Mouse (Mus musculus) heart, embryonic 13.5 days (tissue): ENCODE measurements at regions not wholly inside any gene's neighbourhood (a gene's known extent, or its start where the extent isn't known, plus 50 kb on each side); places are given as distances from the start of the nearest gene placed in this dataset.

Experiments used
- ATAC-seq: fragments of 200-750 bp; cut with Nextera tagmentation; 2 replicates; pipeline ENCODE4 v1.8.0; 2017; ENCODE audit warnings: moderate TSS enrichment; ENCODE audit not compliant: insufficient number of reproducible peaks, low FRiP score, low TSS enrichment; ENCODE audit errors: extremely low read depth
- H3K27ac ChIP-seq: fragments of 300-500 bp; sonication (generic); replicated peaks from 2 replicates; pipeline ENCODE4 v1.5.1; 2015; ENCODE audit warnings: moderate library complexity, mild to moderate bottlenecking, inconsistent platforms
- H3K27me3 ChIP-seq: fragments of 300-500 bp; sonication (generic); replicated peaks from 2 replicates; pipeline ENCODE4 v1.6.1; 2015; ENCODE audit warnings: mild to moderate bottlenecking, inconsistent platforms
- H3K36me3 ChIP-seq: fragments of 300-500 bp; sonication (generic); 2 replicates; pipeline ENCODE4 v1.6.1; 2015; ENCODE audit warnings: mild to moderate bottlenecking, inconsistent platforms
- H3K4me1 ChIP-seq: fragments of 300-500 bp; sonication (generic); 2 replicates; pipeline ENCODE4 v1.6.1; 2015; ENCODE audit warnings: inconsistent platforms
- H3K4me2 ChIP-seq: fragments of 300-500 bp; sonication (generic); 2 replicates; pipeline ENCODE4 v1.6.1; 2015; ENCODE audit warnings: inconsistent platforms, mild to moderate bottlenecking, moderate library complexity
- H3K4me3 ChIP-seq: fragments of 300-500 bp; sonication (generic); 2 replicates; pipeline ENCODE4 v1.5.1; 2015; ENCODE audit warnings: moderate library complexity, mild to moderate bottlenecking, inconsistent platforms
- H3K9ac ChIP-seq: fragments of 300-500 bp; sonication (generic); 2 replicates; pipeline ENCODE4 v1.6.1; 2015; ENCODE audit warnings: inconsistent platforms, mild to moderate bottlenecking, moderate library complexity
- H3K9me3 ChIP-seq: fragments of 300-500 bp; sonication (generic); 2 replicates; pipeline ENCODE4 v1.6.1; 2016; ENCODE audit warnings: inconsistent platforms
- WGBS: fragments of 180-500 bp; shearing (Covaris S2); methylation state at CpG from one replicate; pipeline ENCODE4 v1.1.7; 2015; ENCODE audit warnings: mixed read lengths; 5-methylcytosine and 5-hydroxymethylcytosine counted together

- 56% methylated on average over 4 of the region's 4 CpGs for WGBS
Observed at GRCm38 (mm10) chr16:30652692-30653091, 53.2 kb downstream of the Fam43a start.

GRCm38 (mm10) chr16:30653806-30654205 is 54.3 kb downstream of the Fam43a start:
- 81% methylated on average over 5 of the region's 5 CpGs for WGBS
- no peak overlapping the region for H3K9ac ChIP-seq
- H3K27ac ChIP-seq: no peak overlapping the region
- H3K27me3 ChIP-seq: no peaks in the 10 kb centered on the region
- H3K9me3 ChIP-seq: no peaks in the 10 kb centered on the region
- no peaks in the 10 kb centered on the region for H3K36me3 ChIP-seq
- ATAC-seq: no peak
- H3K4me1 ChIP-seq: 0 out of 2 replicates have a peak, but pooled peaks cover 4% of the 10 kb centered on the region
- no peak overlapping the region for H3K4me3 ChIP-seq
- H3K4me2 ChIP-seq: no peak overlapping the region

More at GRCm38 (mm10) chr16:30652692-30653091, 53.2 kb downstream of the Fam43a start:
- Histone ChIP-seq H3K4me3 (no peak overlapping the region), H3K27me3 (no peaks in the 10 kb centered on the region), H3K9ac (no peak overlapping the region), H3K4me2 (no peak overlapping the region), H3K36me3 (no peaks in the 10 kb centered on the region), H3K27ac (no peak overlapping the region), H3K4me1 (0 out of 2 replicates have a peak, but pooled peaks cover 4% of the 10 kb centered on the region), H3K9me3 (no peaks in the 10 kb centered on the region)
- no peak for ATAC-seq

GRCm38 (mm10) chr16:30654226-30654625 is 54.7 kb downstream of the Fam43a start:
- H3K4me3 ChIP-seq: no peak overlapping the region
- H3K36me3 ChIP-seq: no peaks in the 10 kb centered on the region
- 70% methylated on average over 9 of the region's 9 CpGs for WGBS
- H3K9me3 ChIP-seq: no peaks in the 10 kb centered on the region
- no peak overlapping the region for H3K9ac ChIP-seq
- H3K4me2 ChIP-seq: no peak overlapping the region
- ATAC-seq: no peak
- 0 out of 2 replicates have a peak, but pooled peaks cover 4% of the 10 kb centered on the region for H3K4me1 ChIP-seq
- no peak overlapping the region for H3K27ac ChIP-seq
- no peaks in the 10 kb centered on the region for H3K27me3 ChIP-seq

- no peak overlapping the region for H3K4me3 ChIP-seq
- no peaks in the 10 kb centered on the region for H3K9me3 ChIP-seq
- no peak overlapping the region for H3K4me2 ChIP-seq
- ATAC-seq: no peak; the same call in 1 of the 2 replicates
- whole genome bisulfite sequencing: 48% methylated on average over 5 of the region's 5 CpGs
- peak overlapping the region; percentile 59 for H3K27ac ChIP-seq
- no peak overlapping the region for H3K9ac ChIP-seq
- H3K4me1 ChIP-seq: 0 out of 2 replicates have a peak, but pooled peaks cover 4% of the 10 kb centered on the region
- H3K36me3 ChIP-seq: no peaks in the 10 kb centered on the region
- H3K27me3 ChIP-seq: no peaks in the 10 kb centered on the region
Observed at GRCm38 (mm10) chr16:30655798-30656221, 56.3 kb downstream of the Fam43a start.

- Histone ChIP-seq H3K27ac (no peak overlapping the region), H3K4me3 (no peak overlapping the region), H3K9ac (no peak overlapping the region), H3K36me3 (no peaks in the 10 kb centered on the region), H3K9me3 (no peaks in the 10 kb centered on the region), H3K4me2 (no peak overlapping the region), H3K27me3 (peaks cover 2% of the 10 kb centered on the region; the same call in 1 of the 2 replicates), H3K4me1 (0 out of 2 replicates have a peak, but pooled peaks cover 4% of the 10 kb centered on the region)
- 70% methylated on average over 17 of the region's 17 CpGs for WGBS
- no peak for ATAC-seq
Observed at GRCm38 (mm10) chr16:30656881-30657280, 57.4 kb downstream of the Fam43a start.

GRCm38 (mm10) chr16:30658921-30659320 is 59.4 kb downstream of the Fam43a start:
- Histone ChIP-seq H3K4me1 (0 out of 2 replicates have a peak, but pooled peaks cover 4% of the 10 kb centered on the region), H3K27me3 (peaks cover 18% of the 10 kb centered on the region), H3K9me3 (no peaks in the 10 kb centered on the region), H3K27ac (no peak overlapping the region), H3K4me2 (no peak overlapping the region), H3K4me3 (no peak overlapping the region), H3K36me3 (no peaks in the 10 kb centered on the region), H3K9ac (no peak overlapping the region)
- no peak for ATAC-seq
- WGBS: 81% methylated on average over 4 of the region's 4 CpGs

- no peaks in the 10 kb centered on the region for H3K4me1 ChIP-seq
- H3K27me3 ChIP-seq: peaks cover 20% of the 10 kb centered on the region
- no peaks in the 10 kb centered on the region for H3K36me3 ChIP-seq
- H3K9me3 ChIP-seq: no peaks in the 10 kb centered on the region
- no peak overlapping the region for H3K4me2 ChIP-seq
- no peak overlapping the region for H3K27ac ChIP-seq
- ATAC-seq: no peak
- WGBS: 67% methylated on average over 16 of the region's 16 CpGs
- no peak overlapping the region for H3K4me3 ChIP-seq
- H3K9ac ChIP-seq: no peak overlapping the region
Observed at GRCm38 (mm10) chr16:30661086-30661977, 61.8 kb downstream of the Fam43a start.

- Histone ChIP-seq H3K4me3 (no peak overlapping the region), H3K9ac (no peak overlapping the region), H3K36me3 (no peaks in the 10 kb centered on the region), H3K27ac (no peak overlapping the region), H3K4me1 (no peaks in the 10 kb centered on the region), H3K27me3 (peaks cover 20% of the 10 kb centered on the region), H3K9me3 (no peaks in the 10 kb centered on the region), H3K4me2 (no peak overlapping the region)
- WGBS: 70% methylated on average over 8 of the region's 8 CpGs
- ATAC-seq: no peak
Observed at GRCm38 (mm10) chr16:30663055-30663454, 63.5 kb downstream of the Fam43a start.

GRCm38 (mm10) chr16:30663971-30664370 is 64.4 kb downstream of the Fam43a start:
- H3K27me3 ChIP-seq: peaks cover 20% of the 10 kb centered on the region
- H3K36me3 ChIP-seq: no peaks in the 10 kb centered on the region
- H3K4me3 ChIP-seq: no peak overlapping the region
- 74% methylated on average over 3 of the region's 3 CpGs for WGBS
- no peak overlapping the region for H3K4me2 ChIP-seq
- ATAC-seq: no peak
- no peak overlapping the region for H3K27ac ChIP-seq
- no peaks in the 10 kb centered on the region for H3K4me1 ChIP-seq
- no peak overlapping the region for H3K9ac ChIP-seq
- no peaks in the 10 kb centered on the region for H3K9me3 ChIP-seq

- H3K4me3 ChIP-seq: no peak overlapping the region
- 47% methylated on average over 4 of the region's 4 CpGs for WGBS
Observed at GRCm38 (mm10) chr16:30664433-30664832, 64.9 kb downstream of the Fam43a start.

GRCm38 (mm10) chr16:30665881-30666280 is 66.4 kb downstream of the Fam43a start:
- Histone ChIP-seq H3K9me3 (no peaks in the 10 kb centered on the region), H3K4me1 (no peaks in the 10 kb centered on the region), H3K27me3 (peaks cover 20% of the 10 kb centered on the region), H3K4me2 (no peak overlapping the region), H3K4me3 (no peak overlapping the region), H3K27ac (no peak overlapping the region), H3K9ac (no peak overlapping the region), H3K36me3 (no peaks in the 10 kb centered on the region)
- no peak for ATAC-seq
- 34% methylated on average over 2 of the region's 2 CpGs for whole genome bisulfite sequencing

More at GRCm38 (mm10) chr16:30664433-30664832, 64.9 kb downstream of the Fam43a start:
- Histone ChIP-seq H3K27me3 (peaks cover 20% of the 10 kb centered on the region), H3K9me3 (no peaks in the 10 kb centered on the region), H3K9ac (no peak overlapping the region), H3K36me3 (no peaks in the 10 kb centered on the region), H3K27ac (no peak overlapping the region), H3K4me2 (no peak overlapping the region), H3K4me1 (no peaks in the 10 kb centered on the region)
- no peak for ATAC-seq
